Mouse (Mus musculus): Measurements from ENCODE around the gene Lifr. TPM values are rescaled to one million over a fixed set of nuclear protein-coding genes. Genes with fewer than 3 reads are reported as not detected.

The Lifr gene
- polyA plus RNA-seq, 1 experiment = 12.9 TPM

- H3K4me3 ChIP-seq (ENCODE audit: insufficient read depth, low read depth, low read length) = no peak overlapping the region
- peaks cover 15% of the 10 kb centered on the region for H3K4me1 ChIP-seq (ENCODE audit: control insufficient read depth, insufficient read depth, insufficient read length, low read length)
- H3K27ac ChIP-seq (replicated peaks; ENCODE audit: low read depth, low read length) = no peak overlapping the region
Observed at GRCm38 (mm10) chr15:7152116-7152760, 61.8 kb downstream of the Lifr start.

GRCm38 (mm10) chr15:7154010-7154736 is 63.8 kb downstream of the Lifr start:
- Histone ChIP-seq H3K4me1 (ENCODE audit: control insufficient read depth, insufficient read depth, insufficient read length, low read length) (peaks cover 15% of the 10 kb centered on the region), H3K27ac (replicated peaks; ENCODE audit: low read depth, low read length) (no peak overlapping the region), H3K4me3 (ENCODE audit: insufficient read depth, low read depth, low read length) (no peak overlapping the region)

- peaks cover 15% of the 10 kb centered on the region for H3K4me1 ChIP-seq (ENCODE audit: control insufficient read depth, insufficient read depth, insufficient read length, low read length)
- no peak overlapping the region for H3K4me3 ChIP-seq (ENCODE audit: insufficient read depth, low read depth, low read length)
- no peak overlapping the region for H3K27ac ChIP-seq (replicated peaks; ENCODE audit: low read depth, low read length)
Observed at GRCm38 (mm10) chr15:7154737-7155090, 64.3 kb downstream of the Lifr start.

- H3K27ac ChIP-seq (replicated peaks; ENCODE audit: low read depth, low read length) = no peak overlapping the region
- H3K4me1 ChIP-seq (ENCODE audit: control insufficient read depth, insufficient read depth, insufficient read length, low read length) = peaks cover 7% of the 10 kb centered on the region; the same call in 1 of the 2 replicates
- H3K4me3 ChIP-seq (ENCODE audit: insufficient read depth, low read depth, low read length) = no peak overlapping the region
Observed at GRCm38 (mm10) chr15:7157658-7158057, 67.2 kb downstream of the Lifr start.

- Histone ChIP-seq H3K27ac (replicated peaks; ENCODE audit: low read depth, low read length) (no peak overlapping the region), H3K4me3 (ENCODE audit: insufficient read depth, low read depth, low read length) (no peak overlapping the region), H3K4me1 (ENCODE audit: control insufficient read depth, insufficient read depth, insufficient read length, low read length) (no peaks in the 10 kb centered on the region)
Observed at GRCm38 (mm10) chr15:7159869-7160268, 69.5 kb downstream of the Lifr start.

GRCm38 (mm10) chr15:7160321-7160720 is 69.9 kb downstream of the Lifr start:
- H3K4me3 ChIP-seq (ENCODE audit: insufficient read depth, low read depth, low read length) = no peak overlapping the region
- no peak overlapping the region for H3K27ac ChIP-seq (replicated peaks; ENCODE audit: low read depth, low read length)
- no peaks in the 10 kb centered on the region for H3K4me1 ChIP-seq (ENCODE audit: control insufficient read depth, insufficient read depth, insufficient read length, low read length)

GRCm38 (mm10) chr15:7163851-7164250 is 73.4 kb downstream of the Lifr start:
- H3K4me3 ChIP-seq (ENCODE audit: insufficient read depth, low read depth, low read length) = no peak overlapping the region
- H3K4me1 ChIP-seq (ENCODE audit: control insufficient read depth, insufficient read depth, insufficient read length, low read length) = no peaks in the 10 kb centered on the region; the same call in 1 of the 2 replicates
- H3K27ac ChIP-seq (replicated peaks; ENCODE audit: low read depth, low read length) = peak overlapping the region; percentile 74

- Histone ChIP-seq H3K27ac (replicated peaks; ENCODE audit: low read depth, low read length) (no peak overlapping the region), H3K4me1 (ENCODE audit: control insufficient read depth, insufficient read depth, insufficient read length, low read length) (no peaks in the 10 kb centered on the region; the same call in 1 of the 2 replicates), H3K4me3 (ENCODE audit: insufficient read depth, low read depth, low read length) (no peak overlapping the region)
Observed at GRCm38 (mm10) chr15:7166735-7167134, 76.3 kb downstream of the Lifr start.

- H3K27ac ChIP-seq (replicated peaks; ENCODE audit: low read depth, low read length) = 0 out of 2 replicates have a peak overlapping the region, but pooled peaks have one; percentile 28
- H3K4me3 ChIP-seq (ENCODE audit: insufficient read depth, low read depth, low read length) = no peak overlapping the region
- H3K4me1 ChIP-seq (ENCODE audit: control insufficient read depth, insufficient read depth, insufficient read length, low read length) = no peaks in the 10 kb centered on the region; the same call in 1 of the 2 replicates
Observed at GRCm38 (mm10) chr15:7167238-7167905, 77.0 kb downstream of the Lifr start.

GRCm38 (mm10) chr15:7167906-7168532 is 77.6 kb downstream of the Lifr start:
- Histone ChIP-seq H3K4me3 (ENCODE audit: insufficient read depth, low read depth, low read length) (no peak overlapping the region), H3K4me1 (ENCODE audit: control insufficient read depth, insufficient read depth, insufficient read length, low read length) (peaks cover 2% of the 10 kb centered on the region; the same call in 1 of the 2 replicates), H3K27ac (replicated peaks; ENCODE audit: low read depth, low read length) (no peak overlapping the region)

- H3K4me1 ChIP-seq (ENCODE audit: control insufficient read depth, insufficient read depth, insufficient read length, low read length) = peaks cover 2% of the 10 kb centered on the region; the same call in 1 of the 2 replicates
- no peak overlapping the region for H3K27ac ChIP-seq (replicated peaks; ENCODE audit: low read depth, low read length)
- no peak overlapping the region for H3K4me3 ChIP-seq (ENCODE audit: insufficient read depth, low read depth, low read length)
Observed at GRCm38 (mm10) chr15:7172875-7173274, 82.5 kb downstream of the Lifr start.

- H3K27ac ChIP-seq (replicated peaks; ENCODE audit: low read depth, low read length) = no peak overlapping the region
Observed at GRCm38 (mm10) chr15:7173346-7173745, 82.9 kb downstream of the Lifr start.

GRCm38 (mm10) chr15:7173776-7174175 is 83.4 kb downstream of the Lifr start:
- Histone ChIP-seq H3K4me3 (ENCODE audit: insufficient read depth, low read depth, low read length) (no peak overlapping the region), H3K27ac (replicated peaks; ENCODE audit: low read depth, low read length) (no peak overlapping the region), H3K4me1 (ENCODE audit: control insufficient read depth, insufficient read depth, insufficient read length, low read length) (peaks cover 2% of the 10 kb centered on the region; the same call in 1 of the 2 replicates)

More at GRCm38 (mm10) chr15:7173346-7173745, 82.9 kb downstream of the Lifr start:
- Histone ChIP-seq H3K4me1 (ENCODE audit: control insufficient read depth, insufficient read depth, insufficient read length, low read length) (peaks cover 2% of the 10 kb centered on the region; the same call in 1 of the 2 replicates), H3K4me3 (ENCODE audit: insufficient read depth, low read depth, low read length) (no peak overlapping the region)

GRCm38 (mm10) chr15:7180576-7180975 is 90.2 kb downstream of the Lifr start:
- no peak overlapping the region for H3K4me3 ChIP-seq (ENCODE audit: insufficient read depth, low read depth, low read length)
- no peaks in the 10 kb centered on the region for H3K4me1 ChIP-seq (ENCODE audit: control insufficient read depth, insufficient read depth, insufficient read length, low read length)
- no peak overlapping the region for H3K27ac ChIP-seq (replicated peaks; ENCODE audit: low read depth, low read length)

- Histone ChIP-seq H3K4me3 (ENCODE audit: insufficient read depth, low read depth, low read length) (no peak overlapping the region), H3K4me1 (ENCODE audit: control insufficient read depth, insufficient read depth, insufficient read length, low read length) (no peaks in the 10 kb centered on the region), H3K27ac (replicated peaks; ENCODE audit: low read depth, low read length) (no peak overlapping the region)
Observed at GRCm38 (mm10) chr15:7187682-7188081, 97.3 kb downstream of the Lifr start.
